Mouse (Mus musculus) stomach, embryonic 14.5 days (tissue): ENCODE measurements around the gene 4930415L06Rik. TPM values are rescaled to one million over a fixed set of nuclear protein-coding genes. Genes with fewer than 3 reads are reported as not detected.

Experiments used
- ATAC-seq: fragments of 200-750 bp; cut with Nextera tagmentation; 2 replicates; pipeline ENCODE4 v1.8.0; 2017; ENCODE audit warnings: low read depth, moderate TSS enrichment; ENCODE audit not compliant: insufficient number of reproducible peaks, insufficient read depth, low FRiP score
- H3K27ac ChIP-seq: fragments of 300-500 bp; sonication (generic); 2 replicates; pipeline ENCODE4 v1.5.1; 2014; ENCODE audit warnings: mild to moderate bottlenecking, low read length, moderate library complexity, mixed read lengths
- H3K27me3 ChIP-seq: fragments of 300-500 bp; sonication (generic); 2 replicates; pipeline ENCODE4 v1.6.1; 2014; ENCODE audit warnings: low read length, control low read depth, mixed read lengths; ENCODE audit not compliant: control insufficient read depth, insufficient read depth
- H3K36me3 ChIP-seq: fragments of 300-500 bp; sonication (generic); 2 replicates; pipeline ENCODE4 v1.6.1; 2014; ENCODE audit warnings: mild to moderate bottlenecking, control low read depth, low read length, moderate library complexity, mixed read lengths; ENCODE audit not compliant: control insufficient read depth, insufficient read depth
- H3K4me1 ChIP-seq: fragments of 300-500 bp; sonication (generic); 2 replicates; pipeline ENCODE4 v1.6.1; 2014; ENCODE audit warnings: low read length, control low read depth, mixed read lengths; ENCODE audit not compliant: control insufficient read depth, insufficient read depth
- H3K4me2 ChIP-seq: fragments of 300-500 bp; sonication (generic); replicated peaks from 2 replicates; pipeline ENCODE4 v1.6.1; 2014; ENCODE audit warnings: low read depth, low read length, control low read depth
- H3K4me3 ChIP-seq: fragments of 300-500 bp; sonication (generic); 2 replicates; pipeline ENCODE4 v1.5.1; 2014; ENCODE audit warnings: low read depth, low read length, control low read depth
- H3K9ac ChIP-seq: fragments of 300-500 bp; sonication (generic); replicated peaks from 2 replicates; pipeline ENCODE4 v1.6.1; 2014; ENCODE audit warnings: low read depth, mild to moderate bottlenecking, control low read depth, low read length, moderate library complexity, mixed read lengths
- H3K9me3 ChIP-seq: fragments of 300-500 bp; sonication (generic); 2 replicates; pipeline ENCODE4 v1.6.1; 2016; ENCODE audit warnings: low read depth, low read length, control low read depth; ENCODE audit not compliant: control insufficient read depth
- WGBS: fragments of 180-500 bp; shearing (Covaris S2); extraction: QIAGEN DNeasy Blood & Tissue Kit; methylation state at CpG from one replicate; pipeline ENCODE4 v1.1.7; 2014; 5-methylcytosine and 5-hydroxymethylcytosine counted together
- polyA plus RNA-seq: library from polyadenylated mRNA; unstranded; fragments of >200 nt; fragmentation: Nextera tagmentation; extraction: Ambion mirVana; gene quantifications from 2 replicates; pipeline ENCODE4 v1.2.1, GENCODE M21; 2014

The 4930415L06Rik gene
- not detected in 2 replicates for polyA plus RNA-seq

- Histone ChIP-seq H3K4me3 (no peak within 1 kb of the TSS), H3K36me3 (no peaks in the 10 kb centered on the region), H3K27me3 (no peaks in the 10 kb centered on the region), H3K4me2 (no peak within 1 kb of the TSS), H3K27ac (no peak within 1 kb of the TSS), H3K9me3 (no peaks in the 10 kb centered on the region), H3K4me1 (no peaks in the 10 kb centered on the region), H3K9ac (no peak within 1 kb of the TSS)
- WGBS: 87% methylated on average over 5 of the region's 5 CpGs
- no peak for ATAC-seq
Measured at GRCm38 (mm10) chrX:89932752-89933151, at the start of gene 4930415L06Rik. Gene 4930415L06Rik, minus strand, starts transcription at chrX:89932852.

DNA sequence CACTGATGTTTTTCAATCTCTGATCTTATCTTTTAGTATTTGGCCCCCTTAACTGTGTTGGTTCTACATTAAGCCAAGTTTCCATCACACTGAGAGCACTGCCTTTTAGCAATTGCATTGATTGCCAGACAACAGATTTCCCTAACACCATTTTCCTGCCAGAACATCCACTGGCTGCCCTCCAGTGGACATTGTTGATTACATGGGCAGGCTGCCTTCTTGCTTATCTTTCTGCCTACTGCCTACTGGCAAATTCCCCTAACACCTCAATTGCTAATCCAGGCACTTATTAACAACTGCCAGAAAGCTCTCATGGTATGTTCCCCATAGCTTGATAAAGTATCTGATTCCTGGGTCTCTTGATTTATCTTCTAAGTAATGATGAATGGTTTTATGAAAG, 46.0 kb upstream of the 4930415L06Rik start:
- Histone ChIP-seq H3K27me3 (no peaks in the 10 kb centered on the region), H3K4me2 (no peak overlapping the region), H3K36me3 (no peaks in the 10 kb centered on the region), H3K9me3 (no peaks in the 10 kb centered on the region), H3K27ac (no peak overlapping the region), H3K4me1 (no peaks in the 10 kb centered on the region), H3K4me3 (no peak overlapping the region), H3K9ac (no peak overlapping the region)
- no peak for ATAC-seq

GRCm38 (mm10) chrX:89904871-89905270, 27.8 kb downstream of the 4930415L06Rik start:
- no peak overlapping the region for H3K4me2 ChIP-seq
- no peak overlapping the region for H3K4me3 ChIP-seq
- ATAC-seq: no peak
- H3K27ac ChIP-seq: no peak overlapping the region
- H3K9ac ChIP-seq: no peak overlapping the region
- no peaks in the 10 kb centered on the region for H3K4me1 ChIP-seq
- no peaks in the 10 kb centered on the region for H3K27me3 ChIP-seq
- WGBS: 56% methylated on average over 1 of the region's 1 CpGs
- H3K9me3 ChIP-seq: no peaks in the 10 kb centered on the region
- no peaks in the 10 kb centered on the region for H3K36me3 ChIP-seq

Other genes with a start within 250 kb of the 4930415L06Rik start
- gene 4932429P05Rik, start 180.6 kb downstream of the 4930415L06Rik start, polyA plus RNA-seq: not detected in 2 replicates